Mouse (Mus musculus) T-cell, adult 2 months (primary cell): ENCODE results near the gene Zfp687.
"Not testable (repeated sequence)": the region's sequence is repeated elsewhere in the genome, so short reads cannot be mapped to it uniquely, and the experiment has no call there.

Experiments
- DNase-seq: peaks from one replicate; pipeline ENCODE4 v3.0.0; 2022; ENCODE audit warnings: low spot score

Zfp687 gene

DNA sequence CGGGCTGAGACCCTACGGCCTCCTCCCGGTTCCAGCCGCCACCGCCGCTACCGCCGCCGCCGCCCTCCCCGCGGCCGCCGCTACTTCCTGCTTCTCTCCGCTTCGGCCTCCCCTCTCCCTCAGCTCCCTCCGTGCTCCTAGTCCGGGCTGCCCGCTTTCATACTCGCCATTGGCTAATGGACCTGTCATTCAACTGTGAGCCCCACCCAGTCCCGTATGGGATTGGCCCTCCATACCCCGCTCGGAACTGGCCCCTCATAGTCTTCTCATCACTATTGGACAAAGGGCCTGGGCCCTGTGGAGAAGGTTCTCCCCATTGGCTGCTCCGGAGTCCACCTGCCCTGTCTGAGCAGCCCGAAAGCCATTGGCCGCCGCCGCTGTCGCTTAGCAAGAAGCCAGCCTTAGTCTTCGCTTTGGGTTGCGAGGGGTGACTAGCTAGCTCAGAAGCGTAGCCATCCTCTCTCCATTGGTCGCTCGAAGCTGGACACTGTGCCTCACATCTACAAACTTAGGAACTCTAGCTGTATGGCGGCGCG lies at the start of gene Zfp687:
Zfp687 (minus strand) TSS at position 112 of the 536 bp plus-strand sequence.
- peak; percentile 99 for DNase-seq

DNA sequence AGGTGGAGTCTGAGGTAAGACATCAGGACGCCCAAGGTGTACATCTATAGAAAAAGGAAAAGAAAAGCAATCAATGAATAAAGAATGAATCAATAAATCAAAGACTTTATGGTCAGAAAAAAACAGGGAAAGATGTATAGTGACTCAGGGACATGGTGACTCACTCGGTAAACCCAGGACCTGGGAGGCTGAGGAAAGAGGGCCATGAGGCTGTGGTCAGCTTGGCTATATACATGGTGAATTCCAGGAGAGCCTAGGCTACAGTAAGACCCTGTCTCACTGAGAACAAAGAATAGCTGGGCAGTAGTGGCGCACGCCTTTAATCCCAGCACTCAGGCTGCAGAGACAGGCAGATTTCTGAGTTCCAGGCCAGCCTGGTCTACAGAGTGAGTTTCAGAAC lies 48.5 kb upstream of the Zfp687 start:
- no peak for DNase-seq

DNA sequence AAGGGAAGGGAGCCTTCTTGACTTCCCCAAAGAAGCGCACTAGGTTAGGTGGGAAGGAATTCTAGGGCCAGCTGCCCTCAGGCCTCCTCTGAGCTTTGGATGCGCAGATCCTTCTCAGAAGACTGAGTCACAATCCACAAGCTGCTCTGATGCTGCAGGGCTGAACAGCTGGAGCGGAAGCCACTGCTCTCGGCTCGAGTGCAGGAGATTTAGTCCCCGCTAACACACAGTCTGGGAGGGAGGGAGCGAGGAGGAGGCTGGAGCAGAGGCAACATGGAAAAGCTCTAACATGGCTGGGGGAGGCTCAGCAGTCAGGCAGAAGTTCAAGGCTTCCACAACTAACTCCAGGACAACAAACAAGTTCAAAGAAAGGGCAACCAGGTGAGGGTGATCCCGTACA lies 42.8 kb upstream of the Zfp687 start:
- no peak for DNase-seq

- no peak for DNase-seq
These were observed 41.0 kb upstream of the Zfp687 start for GRCm38 (mm10) chr3:95056275-95056674.

DNA sequence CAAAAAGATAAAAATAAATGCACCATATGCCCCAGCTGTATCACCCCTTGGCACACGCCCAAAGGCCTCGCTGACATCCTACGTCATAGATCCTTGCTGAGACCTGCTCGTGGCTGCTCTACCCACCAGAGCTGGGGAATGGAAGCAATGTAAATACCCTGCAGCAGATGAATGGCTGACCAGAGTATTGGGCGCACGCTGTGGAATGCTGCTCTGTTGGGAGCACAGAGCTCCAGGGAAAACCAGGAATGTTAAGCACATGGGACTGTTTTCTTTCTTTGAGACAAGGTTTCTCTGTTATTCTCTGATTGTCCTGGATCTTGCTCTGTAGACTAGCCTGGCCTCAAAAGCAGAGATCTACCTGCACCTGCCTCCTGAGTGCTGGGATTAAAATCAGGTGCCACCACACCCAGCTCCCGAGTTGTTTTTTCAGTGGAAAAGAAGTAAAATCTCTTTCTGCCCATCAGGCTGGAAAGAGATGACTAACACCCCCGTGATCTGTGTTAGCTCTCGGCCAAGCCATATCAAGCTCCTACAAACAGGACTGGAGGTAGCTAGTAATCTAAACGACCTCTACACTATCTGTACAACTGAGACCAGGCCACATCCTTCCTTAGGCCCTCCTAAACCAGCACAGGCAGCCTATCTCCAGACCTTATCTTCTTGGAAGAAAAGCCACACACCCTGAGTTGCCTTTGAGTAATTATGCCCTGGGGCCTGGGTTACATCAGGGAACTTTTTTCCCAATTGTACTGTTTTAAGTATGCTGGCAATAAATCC lies 39.4 kb upstream of the Zfp687 start:
- DNase-seq = peak; percentile 7

DNA sequence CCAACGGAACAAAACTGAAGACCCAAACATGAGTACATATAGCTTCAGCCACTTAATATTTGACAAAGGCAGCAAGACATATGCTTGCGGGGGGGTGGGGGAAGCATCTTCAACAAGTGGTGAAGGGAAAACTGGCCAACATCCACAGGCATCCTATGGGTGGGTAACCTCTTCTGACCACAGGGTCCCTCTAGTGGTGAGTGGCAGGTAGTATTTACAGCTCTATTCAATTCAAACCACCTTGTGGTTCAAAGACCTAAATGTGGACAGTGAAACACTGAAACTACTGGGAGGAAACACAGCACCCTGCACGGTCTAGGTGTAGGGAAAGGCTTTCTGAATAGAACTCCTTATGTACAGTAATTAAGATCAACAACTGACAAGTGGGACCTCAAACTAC lies 38.5 kb upstream of the Zfp687 start:
- DNase-seq = peak; percentile 57

GRCm38 (mm10) chr3:95052959-95053358 lies 37.7 kb upstream of the Zfp687 start:
- peak; percentile 65 for DNase-seq

DNA sequence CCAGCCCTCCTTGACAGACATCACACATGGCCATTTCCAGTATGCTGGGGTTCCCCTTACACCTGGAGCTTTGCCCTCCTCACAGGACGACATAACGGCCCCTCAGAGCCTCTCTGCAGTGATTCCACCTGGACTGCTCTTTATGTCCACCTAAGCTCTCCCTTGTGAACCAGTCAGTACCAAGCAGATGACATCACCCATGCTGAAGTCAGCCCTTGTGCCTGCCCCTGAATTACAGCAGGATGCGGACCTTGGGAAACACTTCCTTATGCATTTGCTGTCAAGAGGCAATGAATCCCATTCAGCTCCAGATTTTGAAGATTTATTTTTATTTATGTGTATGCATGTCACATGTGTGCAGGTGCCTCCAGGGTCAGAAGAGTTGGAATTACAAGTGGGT lies 32.7 kb upstream of the Zfp687 start:
- no peak for DNase-seq

DNA sequence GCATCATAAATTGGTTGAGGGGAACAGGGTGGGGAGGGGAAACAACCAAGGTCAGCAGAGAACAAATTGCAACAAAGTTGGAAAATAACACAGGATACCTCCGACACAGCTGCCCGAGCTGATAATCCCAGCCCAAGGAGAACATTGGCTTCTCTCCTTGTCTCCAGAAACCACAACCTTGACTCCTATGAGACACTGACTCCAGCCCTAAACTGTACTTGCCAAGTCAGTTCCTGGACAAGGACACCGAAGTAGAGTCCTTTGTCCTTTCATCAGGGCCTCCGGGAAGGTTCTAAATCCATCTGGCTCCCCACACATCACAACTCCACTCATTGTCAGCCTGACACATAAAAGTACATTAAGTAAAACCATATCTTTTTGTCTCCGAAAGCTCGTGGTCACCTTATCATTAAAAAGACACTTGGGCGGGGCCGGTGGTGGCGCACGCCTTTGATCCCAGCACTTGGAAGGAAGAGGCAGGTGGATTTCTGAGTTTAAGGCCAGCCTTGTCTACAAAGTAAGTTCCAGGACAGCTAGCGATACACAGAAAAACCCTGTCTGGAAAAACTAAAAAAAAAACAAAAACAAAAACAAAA lies 31.3 kb upstream of the Zfp687 start:
- no peak for DNase-seq

DNA sequence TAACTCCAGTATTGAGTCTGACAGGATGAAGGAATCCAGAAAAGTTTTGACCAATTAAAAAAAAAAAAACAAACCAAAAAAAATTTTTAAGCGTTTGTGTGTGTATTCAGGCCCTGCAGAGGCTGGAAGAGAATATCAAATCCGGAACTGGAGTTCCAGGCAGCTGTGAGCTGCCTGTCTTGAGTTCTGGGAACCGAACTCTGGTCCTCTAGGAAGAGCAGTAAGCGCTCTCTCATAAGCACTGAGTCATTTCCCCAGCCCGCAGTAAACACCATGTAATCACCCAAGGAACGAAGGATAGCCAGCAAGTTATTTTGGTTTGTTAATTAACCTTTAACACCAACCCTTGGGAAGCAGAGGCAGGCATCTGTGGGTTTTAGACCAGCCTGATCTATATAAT lies 28.0 kb upstream of the Zfp687 start:
- DNase-seq = no peak

- peak; percentile 39 for DNase-seq
These were observed 27.6 kb upstream of the Zfp687 start for GRCm38 (mm10) chr3:95042838-95043229.

- DNase-seq = peak; percentile 99
These were observed 27.1 kb upstream of the Zfp687 start, which contains the start of gene Psmd4 for GRCm38 (mm10) chr3:95042166-95042837. TSS of gene Psmd4 (minus strand) at chr3:95042614.

DNA sequence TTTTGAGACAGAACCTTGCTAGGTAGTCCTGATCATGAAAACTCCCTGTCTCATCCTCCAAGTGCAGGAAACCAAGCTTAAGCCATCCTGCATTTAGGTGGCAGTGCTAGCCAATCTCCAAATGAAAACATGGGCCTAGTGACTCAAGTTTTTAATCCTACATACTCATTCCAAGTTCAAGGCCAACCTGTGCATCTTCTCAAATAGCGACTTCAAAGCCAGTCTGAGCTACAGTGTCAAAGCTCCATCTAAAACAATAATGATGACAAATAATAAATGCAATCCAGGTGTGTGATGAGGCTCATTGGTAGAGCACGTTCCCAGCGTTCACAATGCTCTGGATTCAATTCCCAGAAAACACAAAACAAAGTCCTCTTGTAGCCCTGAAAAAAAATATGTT lies 26.4 kb upstream of the Zfp687 start:
- no peak for DNase-seq

- no peak for DNase-seq
These were observed 14.7 kb upstream of the Zfp687 start for GRCm38 (mm10) chr3:95029953-95030352.

DNA sequence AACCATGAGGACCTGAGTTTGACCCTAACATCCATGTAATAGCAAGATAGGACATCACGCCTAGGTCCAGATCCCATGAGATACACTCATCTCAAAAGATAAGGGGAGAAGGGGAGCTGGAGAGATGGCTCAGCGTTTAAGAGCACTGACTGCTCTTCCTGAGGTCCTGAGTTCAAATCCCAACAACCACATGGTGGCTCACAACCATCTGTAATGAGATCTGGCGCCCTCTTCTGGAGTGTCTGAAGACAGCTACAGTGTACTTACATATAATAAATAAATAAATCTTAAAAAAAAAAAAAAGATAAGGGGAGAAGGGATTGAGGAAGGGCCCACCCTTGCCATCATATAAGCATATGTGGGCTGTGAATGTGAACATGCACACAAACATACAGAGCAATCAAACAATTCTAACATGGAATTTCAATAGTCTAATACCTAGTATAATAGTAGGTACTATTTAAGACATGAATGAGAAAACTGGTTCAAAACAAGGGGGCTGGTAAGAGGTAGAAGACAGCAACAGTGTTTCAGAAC lies 14.1 kb upstream of the Zfp687 start:
- DNase-seq = not testable (repeated sequence)

DNA sequence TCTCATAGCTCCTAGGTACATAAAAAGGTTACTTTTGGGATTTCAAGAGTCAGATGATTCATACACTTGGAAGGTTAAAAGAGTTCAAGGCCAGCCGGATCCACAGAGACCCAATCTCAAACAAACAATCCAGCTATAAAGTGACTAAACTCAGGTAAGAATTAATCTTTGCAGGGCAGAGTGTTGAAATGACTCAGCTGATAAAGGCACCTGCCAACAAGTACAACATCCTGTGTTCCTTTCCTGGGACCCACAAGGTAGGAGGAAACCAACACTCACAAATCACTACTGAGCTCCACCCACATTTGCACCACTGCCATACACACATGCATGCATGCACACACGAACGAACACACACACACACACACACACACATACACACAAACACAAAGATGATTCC lies 13.4 kb upstream of the Zfp687 start:
- no peak for DNase-seq

- peak; percentile 35 for DNase-seq
These were observed 12.5 kb upstream of the Zfp687 start for GRCm38 (mm10) chr3:95027701-95028100.

- no peak for DNase-seq
These were observed 11.9 kb upstream of the Zfp687 start for GRCm38 (mm10) chr3:95027057-95027645.

GRCm38 (mm10) chr3:95025202-95025601 lies 10.0 kb upstream of the Zfp687 start:
- no peak for DNase-seq

DNA sequence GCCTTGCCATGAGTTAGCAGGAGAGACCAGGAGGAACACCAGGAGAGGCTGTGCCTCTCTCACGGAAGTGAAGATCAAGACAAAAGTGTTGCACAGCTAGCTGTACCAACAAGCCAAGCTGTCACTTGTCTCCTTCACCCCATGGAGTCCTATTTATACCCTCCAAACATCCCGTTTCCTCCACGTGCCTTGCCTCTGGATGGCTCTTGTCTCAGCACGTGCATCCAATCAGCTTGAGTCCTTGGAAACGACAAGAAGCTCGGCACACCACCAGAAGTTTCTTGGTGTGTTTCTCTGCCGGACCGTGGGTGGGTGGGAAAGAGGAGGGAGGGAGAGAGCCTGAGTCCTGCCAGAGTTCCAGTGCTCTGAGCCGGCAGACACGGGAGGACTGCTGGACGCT lies 9.3 kb upstream of the Zfp687 start:
- DNase-seq = no peak

DNA sequence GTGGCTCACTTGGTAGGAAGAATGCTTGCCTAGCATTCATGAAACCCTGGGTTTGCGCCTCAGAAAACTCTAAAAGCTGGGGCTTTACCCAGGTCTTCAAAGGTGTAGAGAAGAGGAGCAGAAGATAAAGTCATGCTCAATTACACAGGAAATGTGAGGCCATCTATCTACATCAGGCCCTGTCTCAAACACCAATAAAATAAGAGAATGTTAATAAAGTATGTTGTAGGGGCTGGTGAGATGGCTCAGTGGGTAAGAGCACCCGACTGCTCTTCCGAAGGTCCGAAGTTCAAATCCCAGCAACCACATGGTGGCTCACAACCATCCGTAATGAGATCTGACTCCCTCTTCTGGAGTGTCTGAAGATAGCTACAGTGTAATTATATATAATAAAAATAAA lies 5.7 kb upstream of the Zfp687 start:
- not testable (repeated sequence) for DNase-seq

DNA sequence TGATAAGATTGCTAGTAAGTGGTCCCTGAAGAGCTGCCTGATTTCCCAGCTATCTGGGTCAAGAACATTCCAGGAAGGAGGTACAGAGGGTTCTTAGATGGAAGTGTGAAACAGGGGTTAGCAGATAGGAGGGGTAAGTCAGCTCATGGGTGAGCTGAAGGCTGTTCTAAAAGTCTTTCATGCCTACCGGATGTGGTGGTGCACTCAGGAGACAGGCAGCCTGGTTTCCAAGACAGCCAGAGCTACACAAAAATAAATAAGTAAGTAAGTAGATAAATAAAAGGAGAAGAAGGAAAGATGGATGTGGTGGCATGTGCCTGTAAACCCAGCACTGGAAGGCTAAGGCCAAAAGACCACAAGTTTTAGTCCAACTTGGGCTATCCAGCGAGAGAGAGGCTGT lies 3.5 kb upstream of the Zfp687 start:
- DNase-seq = peak; percentile 65
